Mouse (Mus musculus) E14TG2a.4 (cell line): ENCODE results near the gene Tacc2.

Experiments used
- H3K27me3 ChIP-seq: 2 replicates; pipeline ENCODE4 v1.6.1; 2014; ENCODE audit warnings: low read length, control low read depth; ENCODE audit not compliant: insufficient read depth
- H3K36me3 ChIP-seq: 2 replicates; pipeline ENCODE4 v1.6.1; 2014; ENCODE audit warnings: low read length, control low read depth; ENCODE audit not compliant: insufficient read depth
- H3K4me1 ChIP-seq: replicated peaks from 2 replicates; pipeline ENCODE4 v1.6.1; 2014; ENCODE audit warnings: low read depth, low read length, control low read depth
- H3K4me3 ChIP-seq: replicated peaks from 2 replicates; pipeline ENCODE4 v1.5.1; 2014; ENCODE audit warnings: mild to moderate bottlenecking, low read length
- H3K9me3 ChIP-seq: 2 replicates; pipeline ENCODE4 v1.6.1; 2014; ENCODE audit warnings: low read length, control low read depth
- CTCF ChIP-seq: conservative IDR thresholded peaks from 2 replicates; pipeline ENCODE4 v1.5.1; 2014; ENCODE audit warnings: low read length
- NANOG ChIP-seq: IDR thresholded peaks from 2 replicates; pipeline ENCODE4 v1.6.1; 2014; ENCODE audit warnings: borderline replicate concordance, low read length, mixed read lengths
- POU5F1 ChIP-seq: IDR thresholded peaks from 2 replicates; pipeline ENCODE4 v1.6.1; 2014; ENCODE audit warnings: low read length, borderline replicate concordance

Gene Tacc2

DNA sequence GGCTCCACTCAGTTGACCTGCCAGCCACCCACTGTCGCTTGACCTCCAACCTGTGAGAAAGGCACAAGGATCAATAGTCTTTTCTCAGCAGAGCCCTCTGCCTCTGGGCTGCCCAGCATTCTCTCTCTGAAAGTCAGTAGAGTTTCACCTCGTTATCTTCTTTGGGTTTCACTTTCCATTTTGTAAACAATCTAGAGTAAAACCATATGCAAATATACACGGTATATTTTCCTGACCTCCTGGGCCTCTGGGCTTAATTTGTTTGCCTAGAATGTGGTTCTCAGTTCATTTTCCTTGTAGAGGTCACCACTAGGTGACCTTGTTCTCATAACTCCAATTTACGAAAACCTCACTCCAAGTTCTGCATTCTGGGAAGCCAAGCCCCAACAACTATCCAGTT, 223.4 kb downstream of the Tacc2 start:
- peaks cover 25% of the 10 kb centered on the region for H3K4me1 ChIP-seq
- no peak overlapping the region for H3K4me3 ChIP-seq
- TF ChIP-seq POU5F1 (no peak), CTCF (no peak), NANOG (no peak)
- H3K36me3 ChIP-seq: no peaks in the 10 kb centered on the region
- H3K27me3 ChIP-seq: 0 out of 2 replicates have a peak, but pooled peaks cover 6% of the 10 kb centered on the region
- no peaks in the 10 kb centered on the region for H3K9me3 ChIP-seq

DNA sequence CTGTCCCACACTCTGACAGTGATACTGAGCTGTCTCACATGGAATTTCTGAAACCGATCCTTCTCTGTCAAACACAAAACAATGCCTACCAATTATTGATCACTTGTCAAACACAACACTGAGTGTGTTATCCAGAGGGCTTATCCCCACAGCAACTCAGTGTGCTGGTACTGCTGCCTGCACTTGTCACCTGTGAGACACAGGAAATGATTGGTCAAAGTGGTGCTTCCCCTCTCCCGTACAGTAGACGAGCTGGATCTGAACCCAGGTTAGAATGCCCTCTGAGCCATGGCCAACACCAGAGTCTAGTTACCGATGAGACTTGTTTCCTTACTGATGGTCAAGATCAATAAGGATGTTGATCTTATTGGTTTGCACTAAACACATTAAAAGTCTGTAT, 224.6 kb downstream of the Tacc2 start:
- Histone ChIP-seq H3K27me3 (0 out of 2 replicates have a peak, but pooled peaks cover 6% of the 10 kb centered on the region), H3K4me3 (no peak overlapping the region), H3K9me3 (no peaks in the 10 kb centered on the region), H3K4me1 (peaks cover 18% of the 10 kb centered on the region), H3K36me3 (no peaks in the 10 kb centered on the region)
- TF ChIP-seq NANOG (no peak), CTCF (no peak), POU5F1 (no peak)

DNA sequence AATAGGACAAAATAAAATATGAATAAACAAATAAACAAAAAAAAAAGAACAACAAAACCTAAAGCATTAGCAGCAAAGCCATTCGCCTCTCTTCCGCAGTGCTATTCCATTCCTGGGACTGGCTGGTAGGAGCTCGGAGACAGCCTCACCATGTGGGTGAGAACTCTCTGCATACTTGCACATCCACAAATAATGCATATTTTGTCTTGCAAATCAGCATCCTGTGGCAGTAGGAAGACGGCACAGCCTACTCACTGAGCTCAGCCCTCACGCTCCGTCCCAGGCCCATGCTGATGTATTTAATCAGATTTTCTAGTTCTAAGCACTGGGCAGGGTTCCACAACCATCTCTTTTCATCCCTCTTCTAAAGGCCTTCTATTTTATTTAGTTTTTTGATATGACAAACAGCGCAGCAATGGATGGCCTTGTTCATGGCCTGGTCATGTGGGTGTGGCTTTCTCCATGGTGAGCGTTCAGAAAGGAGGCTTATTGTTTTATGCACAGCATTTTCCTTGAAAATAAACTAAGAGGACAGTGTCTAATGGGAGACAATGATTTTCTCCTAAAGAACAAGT, 226.1 kb downstream of the Tacc2 start:
- Histone ChIP-seq H3K9me3 (no peaks in the 10 kb centered on the region), H3K36me3 (no peaks in the 10 kb centered on the region), H3K4me3 (no peak overlapping the region), H3K4me1 (peaks cover 19% of the 10 kb centered on the region), H3K27me3 (0 out of 2 replicates have a peak, but pooled peaks cover 6% of the 10 kb centered on the region)
- TF ChIP-seq NANOG: no peak
- TF ChIP-seq CTCF: no peak
- TF ChIP-seq POU5F1: no peak

DNA sequence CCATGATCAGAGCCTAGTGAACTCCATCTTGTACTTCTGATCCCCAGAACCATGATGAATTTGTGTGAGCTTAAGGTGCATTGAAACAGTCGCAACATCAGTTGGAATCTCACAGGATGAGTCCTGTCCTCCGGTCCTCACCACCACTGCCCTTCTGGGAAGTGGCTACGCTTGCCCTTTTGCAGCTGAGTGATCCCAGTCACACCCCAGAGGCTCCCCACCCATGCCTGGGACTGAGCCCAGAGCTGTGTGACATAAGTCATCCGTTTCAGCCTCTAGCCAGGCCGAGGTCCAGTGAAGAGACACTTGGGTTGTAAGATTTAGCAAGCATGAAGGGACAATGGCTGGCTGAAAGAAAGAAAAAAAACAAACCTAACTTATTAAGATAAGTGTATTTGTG, 227.8 kb downstream of the Tacc2 start:
- 0 out of 2 replicates have a peak, but pooled peaks cover 6% of the 10 kb centered on the region for H3K27me3 ChIP-seq
- peaks cover 19% of the 10 kb centered on the region for H3K4me1 ChIP-seq
- no peaks in the 10 kb centered on the region for H3K36me3 ChIP-seq
- TF ChIP-seq NANOG: no peak
- TF ChIP-seq CTCF: no peak
- H3K4me3 ChIP-seq: no peak overlapping the region
- no peaks in the 10 kb centered on the region for H3K9me3 ChIP-seq

DNA sequence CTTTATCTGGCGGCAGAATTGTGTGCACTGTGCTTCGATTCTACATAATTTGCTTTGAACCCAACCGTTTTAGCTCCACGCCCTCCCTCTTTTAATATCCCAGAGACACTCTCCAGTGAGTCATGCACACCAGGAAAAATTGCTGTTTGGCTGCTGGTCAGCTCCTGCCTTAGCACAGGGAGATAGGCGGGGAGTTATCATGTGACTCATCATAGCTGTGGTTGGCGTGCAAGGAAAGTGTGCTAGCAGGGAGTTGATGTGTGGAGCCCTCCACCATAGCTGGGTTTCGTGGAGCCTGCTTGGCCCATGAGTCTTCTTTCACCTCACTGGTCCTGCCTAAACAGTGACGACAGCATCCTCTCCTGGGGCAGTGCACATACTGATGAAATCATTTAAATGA, 230.5 kb downstream of the Tacc2 start:
- H3K27me3 ChIP-seq: peaks cover 26% of the 10 kb centered on the region
- TF ChIP-seq NANOG: no peak
- TF ChIP-seq POU5F1: no peak
- TF ChIP-seq CTCF: no peak
- H3K9me3 ChIP-seq: no peaks in the 10 kb centered on the region
- no peak overlapping the region for H3K4me3 ChIP-seq
- no peaks in the 10 kb centered on the region for H3K36me3 ChIP-seq
- peaks cover 24% of the 10 kb centered on the region for H3K4me1 ChIP-seq

DNA sequence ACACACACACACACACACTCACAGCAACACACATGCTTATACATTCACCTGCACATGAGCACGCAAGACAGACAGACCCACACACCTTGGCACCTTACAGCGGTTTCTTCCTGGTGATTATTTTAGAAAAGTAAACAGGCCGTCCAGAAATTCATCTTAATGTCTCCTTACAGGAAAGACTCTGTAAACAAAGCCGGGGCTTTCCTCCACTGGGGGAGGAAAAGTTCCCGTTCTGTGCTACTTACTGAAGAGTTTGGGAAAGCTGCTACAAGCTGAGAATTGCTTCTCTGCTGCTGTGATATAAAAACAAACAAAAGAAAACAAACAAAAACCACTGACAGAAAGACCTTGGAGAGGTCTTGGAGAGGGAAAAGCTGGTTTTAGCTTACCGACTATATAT, 231.5 kb downstream of the Tacc2 start:
- TF ChIP-seq CTCF: no peak
- TF ChIP-seq NANOG: no peak
- TF ChIP-seq POU5F1: no peak
- peaks cover 29% of the 10 kb centered on the region for H3K27me3 ChIP-seq
- no peak overlapping the region for H3K4me3 ChIP-seq
- H3K9me3 ChIP-seq: no peaks in the 10 kb centered on the region
- H3K36me3 ChIP-seq: no peaks in the 10 kb centered on the region
- peaks cover 18% of the 10 kb centered on the region for H3K4me1 ChIP-seq

DNA sequence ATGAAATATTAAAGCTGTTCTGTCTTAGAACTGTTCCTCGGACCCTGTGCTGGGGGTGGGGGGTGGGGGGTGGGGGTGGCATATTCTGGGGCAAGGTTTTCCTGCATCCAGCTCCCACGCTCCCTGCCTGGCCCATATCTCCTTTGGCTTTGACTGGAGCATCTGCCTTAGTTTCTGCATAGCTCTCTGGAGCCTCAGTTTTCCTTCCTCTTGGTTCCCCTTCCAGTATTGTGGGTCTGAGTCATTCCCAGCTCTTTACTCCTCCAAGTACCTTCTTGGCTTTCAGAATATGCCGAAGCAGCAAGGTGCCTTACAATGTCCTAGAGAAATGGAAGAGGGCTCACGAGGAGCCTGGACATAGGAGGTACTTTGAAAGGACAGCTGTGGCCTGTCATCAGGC, 233.0 kb downstream of the Tacc2 start:
- H3K9me3 ChIP-seq: no peaks in the 10 kb centered on the region
- peaks cover 18% of the 10 kb centered on the region for H3K4me1 ChIP-seq
- no peak for TF ChIP-seq NANOG
- no peak for TF ChIP-seq POU5F1
- TF ChIP-seq CTCF: no peak
- no peaks in the 10 kb centered on the region for H3K36me3 ChIP-seq
- peaks cover 28% of the 10 kb centered on the region for H3K27me3 ChIP-seq
- no peak overlapping the region for H3K4me3 ChIP-seq

DNA sequence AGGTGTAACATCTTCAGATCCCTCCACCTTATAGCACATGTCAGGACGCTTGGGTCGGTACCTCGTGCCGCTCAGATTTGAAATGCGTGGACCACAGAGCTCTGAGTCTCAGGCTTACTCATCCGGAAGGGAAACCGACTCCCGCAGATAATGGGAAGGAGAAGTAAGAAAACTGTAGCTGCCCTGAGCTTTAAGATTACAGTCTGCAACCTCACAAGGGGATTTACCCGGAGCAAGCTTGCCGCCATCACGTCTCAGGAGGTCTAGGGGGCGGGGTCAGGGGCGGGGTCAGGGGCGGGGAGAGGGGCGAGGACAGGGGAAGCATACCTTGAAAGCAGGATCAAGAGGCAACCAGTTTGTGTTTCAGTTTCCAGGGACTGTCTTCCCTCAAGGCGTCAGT, 235.2 kb downstream of the Tacc2 start:
- peak overlapping the region; percentile 51; the same call in 1 of the 2 replicates for H3K4me3 ChIP-seq
- H3K9me3 ChIP-seq: no peaks in the 10 kb centered on the region
- TF ChIP-seq CTCF (no peak), NANOG (no peak), POU5F1 (no peak)
- peaks cover 16% of the 10 kb centered on the region for H3K4me1 ChIP-seq
- H3K27me3 ChIP-seq: peaks cover 39% of the 10 kb centered on the region
- H3K36me3 ChIP-seq: no peaks in the 10 kb centered on the region
